Mouse (Mus musculus): ENCODE measurements around the gene Irgc1. TPM values are rescaled to one million over a fixed set of nuclear protein-coding genes. Genes with fewer than 3 reads are reported as not detected.
A peak's percentile ranks its signal among the peaks of the same experiment; 100 is the strongest.

The Irgc1 gene
- polyA plus RNA-seq, 1 experiment from 2014 or later: 0.24 TPM

- DNase-seq (ENCODE audit: low spot score) (peak; percentile 31), ATAC-seq (no peak)
- Histone ChIP-seq H3K36me3 (ENCODE audit: insufficient read depth, low read length) (no peaks in the 10 kb centered on the region), H3K4me2 (replicated peaks; ENCODE audit: low read depth, low read length) (no peak overlapping the region), H3K4me3 (ENCODE audit: low read depth, low read length) (no peak overlapping the region), H3K9ac (replicated peaks; ENCODE audit: low read depth) (no peak overlapping the region), H3K27ac (ENCODE audit: low read length) (no peak overlapping the region), H3K27me3 (replicated peaks; ENCODE audit: insufficient read depth, low read length) (no peaks in the 10 kb centered on the region), H3K4me1 (ENCODE audit: insufficient read depth, low read depth, low read length) (0 out of 2 replicates have a peak, but pooled peaks cover under 1% of the 10 kb centered on the region), H3K9me3 (ENCODE audit: low read length) (no peaks in the 10 kb centered on the region)
- WGBS: 81% methylated on average over 9 of the region's 9 CpGs
- TF ChIP-seq EP300 (IDR thresholded peaks at IDR 0.05): no peak
- TF ChIP-seq CTCF (IDR thresholded peaks at IDR 0.05): no peak
These were observed 6.7 kb downstream of the Irgc1 start for GRCm38 (mm10) chr7:24445266-24445926.

DNA sequence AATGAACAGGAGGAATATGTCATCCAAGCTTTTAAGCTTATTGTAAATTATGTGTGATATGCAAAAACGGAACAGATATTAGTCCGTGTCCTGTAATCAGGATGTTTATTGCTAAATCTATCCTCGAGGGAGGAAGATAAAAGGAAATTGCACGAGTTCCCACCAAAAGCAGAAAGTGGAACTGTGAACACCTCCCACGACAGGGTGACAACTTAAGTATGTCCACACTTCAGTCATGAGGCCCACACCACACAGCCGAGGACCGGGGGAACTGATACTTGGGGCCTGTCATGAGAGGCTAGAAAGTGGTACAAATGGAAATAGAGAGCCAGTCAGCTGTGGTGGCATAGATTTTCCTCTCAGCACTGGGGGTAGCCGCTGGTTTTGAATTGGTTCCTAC is 9.8 kb downstream of the Irgc1 start:
- H3K27ac ChIP-seq (ENCODE audit: low read length): no peak overlapping the region
- H3K36me3 ChIP-seq (ENCODE audit: insufficient read depth, low read length): no peaks in the 10 kb centered on the region
- H3K4me3 ChIP-seq (ENCODE audit: low read depth, low read length): no peak overlapping the region
- H3K27me3 ChIP-seq (replicated peaks; ENCODE audit: insufficient read depth, low read length): no peaks in the 10 kb centered on the region
- no peak overlapping the region for H3K9ac ChIP-seq (replicated peaks; ENCODE audit: low read depth)
- H3K4me1 ChIP-seq (ENCODE audit: insufficient read depth, low read depth, low read length): no peaks in the 10 kb centered on the region
- H3K4me2 ChIP-seq (replicated peaks; ENCODE audit: low read depth, low read length): no peak overlapping the region
- DNase-seq (ENCODE audit: low spot score) (peak; percentile 45), ATAC-seq (peak; percentile 55)
- H3K9me3 ChIP-seq (ENCODE audit: low read length): no peaks in the 10 kb centered on the region
- no peak for TF ChIP-seq CTCF (IDR thresholded peaks at IDR 0.05)
- peak; percentile 59 for TF ChIP-seq EP300 (IDR thresholded peaks at IDR 0.05)
- 44% methylated on average over 8 of the region's 8 CpGs for WGBS

DNA sequence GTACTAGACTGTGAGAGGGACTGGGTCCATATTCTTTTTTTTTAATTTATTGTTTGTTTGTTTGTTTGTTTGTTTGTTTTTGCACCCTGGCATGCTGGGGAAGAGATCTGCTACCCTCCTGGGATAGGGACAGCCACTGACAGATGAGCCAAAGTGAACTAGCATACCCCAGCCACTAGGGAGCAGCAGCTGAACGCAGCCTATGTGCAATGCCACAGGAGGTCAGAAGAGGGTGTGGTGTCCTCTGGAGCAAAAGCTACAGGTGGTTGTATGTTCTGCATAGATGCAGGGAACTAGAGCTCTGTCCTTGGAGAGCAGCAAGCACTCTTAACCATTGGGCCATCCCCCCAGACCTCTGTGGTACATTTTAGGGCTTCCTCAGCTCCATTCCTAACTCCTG is 10.3 kb downstream of the Irgc1 start:
- Histone ChIP-seq H3K9ac (replicated peaks; ENCODE audit: low read depth) (no peak overlapping the region), H3K27me3 (replicated peaks; ENCODE audit: insufficient read depth, low read length) (no peaks in the 10 kb centered on the region), H3K4me1 (ENCODE audit: insufficient read depth, low read depth, low read length) (no peaks in the 10 kb centered on the region), H3K27ac (ENCODE audit: low read length) (no peak overlapping the region), H3K36me3 (ENCODE audit: insufficient read depth, low read length) (no peaks in the 10 kb centered on the region), H3K4me3 (ENCODE audit: low read depth, low read length) (no peak overlapping the region), H3K9me3 (ENCODE audit: low read length) (no peaks in the 10 kb centered on the region), H3K4me2 (replicated peaks; ENCODE audit: low read depth, low read length) (no peak overlapping the region)
- DNase-seq (ENCODE audit: low spot score) (peak; percentile 86), ATAC-seq (peak; percentile 77)
- TF ChIP-seq CTCF (IDR thresholded peaks at IDR 0.05) (peak; percentile 99), EP300 (IDR thresholded peaks at IDR 0.05) (no peak)
- WGBS: 8% methylated on average over 1 of the region's 1 CpGs

DNA sequence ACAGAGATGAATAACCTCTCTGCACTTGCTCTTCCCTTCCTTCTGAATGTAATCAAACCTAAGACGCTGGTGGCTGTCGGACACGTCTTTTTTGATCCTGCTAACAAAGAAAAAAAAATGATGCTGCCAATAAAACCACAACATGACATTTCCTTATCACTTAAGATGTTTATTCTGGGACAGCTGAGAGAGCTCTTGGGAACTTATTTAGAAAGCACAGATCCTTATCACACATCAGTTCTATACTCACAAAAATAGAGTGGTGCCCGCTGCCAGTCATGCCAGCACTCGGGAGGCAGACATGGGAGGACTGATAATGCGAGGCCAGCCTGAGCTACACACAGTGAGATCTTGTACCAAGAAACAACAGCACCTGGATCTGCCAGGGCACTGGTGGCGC is 12.2 kb downstream of the Irgc1 start:
- no peak overlapping the region for H3K4me2 ChIP-seq (replicated peaks; ENCODE audit: low read depth, low read length)
- WGBS: 41% methylated on average over 7 of the region's 7 CpGs
- H3K27ac ChIP-seq (ENCODE audit: low read length): no peak overlapping the region
- H3K4me1 ChIP-seq (ENCODE audit: insufficient read depth, low read depth, low read length): no peaks in the 10 kb centered on the region
- no peaks in the 10 kb centered on the region for H3K9me3 ChIP-seq (ENCODE audit: low read length)
- no peak overlapping the region for H3K4me3 ChIP-seq (ENCODE audit: low read depth, low read length)
- ATAC-seq: no peak
- TF ChIP-seq EP300 (IDR thresholded peaks at IDR 0.05) (peak; percentile 18; the same call in 1 of the 2 replicates), CTCF (IDR thresholded peaks at IDR 0.05) (no peak)
- H3K27me3 ChIP-seq (replicated peaks; ENCODE audit: insufficient read depth, low read length): no peaks in the 10 kb centered on the region
- no peak overlapping the region for H3K9ac ChIP-seq (replicated peaks; ENCODE audit: low read depth)
- DNase-seq (ENCODE audit: low spot score): no peak
- H3K36me3 ChIP-seq (ENCODE audit: insufficient read depth, low read length): no peaks in the 10 kb centered on the region

- H3K4me2 ChIP-seq (replicated peaks; ENCODE audit: low read depth, low read length): no peak overlapping the region
- no peak overlapping the region for H3K27ac ChIP-seq (ENCODE audit: low read length)
- WGBS: 76% methylated on average over 6 of the region's 6 CpGs
- TF ChIP-seq CTCF (IDR thresholded peaks at IDR 0.05): no peak
- no peak for TF ChIP-seq EP300 (IDR thresholded peaks at IDR 0.05)
- H3K9ac ChIP-seq (replicated peaks; ENCODE audit: low read depth): no peak overlapping the region
- DNase-seq (ENCODE audit: low spot score) (no peak), ATAC-seq (no peak)
- H3K4me1 ChIP-seq (ENCODE audit: insufficient read depth, low read depth, low read length): no peaks in the 10 kb centered on the region
- no peaks in the 10 kb centered on the region for H3K36me3 ChIP-seq (ENCODE audit: insufficient read depth, low read length)
- no peaks in the 10 kb centered on the region for H3K27me3 ChIP-seq (replicated peaks; ENCODE audit: insufficient read depth, low read length)
- H3K4me3 ChIP-seq (ENCODE audit: low read depth, low read length): no peak overlapping the region
- no peaks in the 10 kb centered on the region for H3K9me3 ChIP-seq (ENCODE audit: low read length)
These were observed 12.9 kb downstream of the Irgc1 start for GRCm38 (mm10) chr7:24439191-24439590.

DNA sequence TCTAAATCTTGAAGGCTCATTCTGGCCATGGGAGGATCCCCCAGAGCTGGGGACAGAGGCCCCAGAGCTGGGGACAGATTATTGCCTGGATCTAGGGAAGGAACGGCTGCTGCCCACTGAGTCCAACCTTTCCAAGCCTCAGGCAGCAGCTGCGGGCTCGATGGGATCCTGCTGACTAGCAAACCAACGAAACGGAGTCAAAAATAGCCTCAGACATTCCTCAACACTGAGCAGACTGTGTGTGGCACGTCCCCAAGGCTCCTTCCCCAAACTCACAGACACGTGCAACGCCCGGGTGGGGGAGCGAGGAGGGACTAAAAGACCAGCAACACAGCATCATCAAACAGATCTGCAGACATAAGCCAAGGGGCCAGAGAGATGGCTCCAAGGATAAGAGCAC is 14.1 kb downstream of the Irgc1 start:
- TF ChIP-seq EP300 (IDR thresholded peaks at IDR 0.05) (no peak), CTCF (IDR thresholded peaks at IDR 0.05) (no peak)
- no peak overlapping the region for H3K9ac ChIP-seq (replicated peaks; ENCODE audit: low read depth)
- DNase-seq (ENCODE audit: low spot score) (peak; percentile 28), ATAC-seq (peak; percentile 36; the same call in 1 of the 2 replicates)
- H3K36me3 ChIP-seq (ENCODE audit: insufficient read depth, low read length): no peaks in the 10 kb centered on the region
- 49% methylated on average over 10 of the region's 10 CpGs for WGBS
- H3K4me2 ChIP-seq (replicated peaks; ENCODE audit: low read depth, low read length): no peak overlapping the region
- no peak overlapping the region for H3K4me3 ChIP-seq (ENCODE audit: low read depth, low read length)
- 0 out of 2 replicates have a peak, but pooled peaks cover 1% of the 10 kb centered on the region for H3K27me3 ChIP-seq (replicated peaks; ENCODE audit: insufficient read depth, low read length)
- no peaks in the 10 kb centered on the region for H3K4me1 ChIP-seq (ENCODE audit: insufficient read depth, low read depth, low read length)
- no peak overlapping the region for H3K27ac ChIP-seq (ENCODE audit: low read length)
- H3K9me3 ChIP-seq (ENCODE audit: low read length): no peaks in the 10 kb centered on the region
